8 mouse cellular contexts compared by ENCODE assay signal in the genomic region with DNA sequence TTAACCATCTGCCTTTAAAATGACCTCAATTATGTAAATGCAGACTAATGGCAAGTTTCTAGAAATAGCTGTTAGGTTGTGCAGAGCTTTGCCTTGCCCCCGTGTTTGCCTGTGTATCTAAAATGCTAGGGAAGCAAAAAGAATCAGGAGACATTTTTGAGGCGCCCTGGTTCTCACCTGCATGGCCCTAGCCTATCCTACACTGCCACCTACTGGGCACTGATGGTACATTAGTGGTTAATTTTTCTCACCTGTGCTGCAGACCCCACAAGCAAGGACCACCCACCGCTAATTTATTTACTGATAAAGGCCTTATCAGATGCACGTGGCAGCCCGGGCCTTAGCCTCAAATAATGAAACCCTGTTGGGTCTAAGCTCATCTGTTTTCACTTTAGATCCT. TPM values are rescaled to one million over a fixed set of nuclear protein-coding genes. Genes with fewer than 3 reads are reported as not detected.
A peak's percentile ranks its signal among the peaks of the same experiment; 100 is the strongest.
DNase-seq lines count a peak whose midpoint lies in the region; ATAC-seq lines count a peak whose summit lies in the region.

No protein-coding gene starts in this region.

- no peaks in the 10 kb centered on the region for H3K36me3 ChIP-seq in forebrain, embryonic 14.5 days (ENCODE audit: control insufficient read depth, insufficient read depth, low read length)
- H3K36me3 ChIP-seq in forebrain, embryonic 12.5 days (replicated peaks) = no peaks in the 10 kb centered on the region
- no peaks in the 10 kb centered on the region for H3K36me3 ChIP-seq in embryonic facial prominence, embryonic 11.5 days (replicated peaks; ENCODE audit: control insufficient read depth, insufficient read depth, low read depth, low read length)

- no peaks in the 10 kb centered on the region for H3K27me3 ChIP-seq in forebrain, embryonic 14.5 days (replicated peaks; ENCODE audit: control insufficient read depth, insufficient read depth, low read length)
- peaks cover 18% of the 10 kb centered on the region for H3K27me3 ChIP-seq in forebrain, embryonic 12.5 days
- H3K27me3 ChIP-seq in embryonic facial prominence, embryonic 11.5 days (ENCODE audit: control insufficient read depth, insufficient read depth, low read length) = no peaks in the 10 kb centered on the region

- ATAC-seq in forebrain, embryonic 14.5 days = no peak
- ATAC-seq in forebrain, embryonic 12.5 days (ENCODE audit: low FRiP score) = no peak
- no peak for ATAC-seq in embryonic facial prominence, embryonic 11.5 days (replicated peaks; ENCODE audit: insufficient number of reproducible peaks, low FRiP score, low TSS enrichment, low read depth)

- no peak overlapping the region for H3K9ac ChIP-seq in forebrain, embryonic 14.5 days (ENCODE audit: low read length)
- H3K9ac ChIP-seq in forebrain, embryonic 12.5 days = no peak overlapping the region
- H3K9ac ChIP-seq in embryonic facial prominence, embryonic 11.5 days (replicated peaks; ENCODE audit: low read length) = no peak overlapping the region

- no peak overlapping the region for H3K4me3 ChIP-seq in forebrain, embryonic 14.5 days (ENCODE audit: low read depth, low read length)
- no peak overlapping the region for H3K4me3 ChIP-seq in forebrain, embryonic 12.5 days (replicated peaks)
- H3K4me3 ChIP-seq in embryonic facial prominence, embryonic 11.5 days (ENCODE audit: low read depth, low read length) = no peak overlapping the region

- no peak overlapping the region for H3K4me2 ChIP-seq in forebrain, embryonic 14.5 days (ENCODE audit: low read length)
- H3K4me2 ChIP-seq in forebrain, embryonic 12.5 days = no peak overlapping the region
- no peak overlapping the region for H3K4me2 ChIP-seq in embryonic facial prominence, embryonic 11.5 days (ENCODE audit: low read depth, low read length)

- H3K9me3 ChIP-seq in forebrain, embryonic 14.5 days (replicated peaks; ENCODE audit: control insufficient read depth, low read length) = no peaks in the 10 kb centered on the region
- no peaks in the 10 kb centered on the region for H3K9me3 ChIP-seq in forebrain, embryonic 12.5 days
- no peaks in the 10 kb centered on the region for H3K9me3 ChIP-seq in embryonic facial prominence, embryonic 11.5 days (replicated peaks; ENCODE audit: control insufficient read depth, low read length)

- DNase-seq in forebrain, embryonic 14.5 days (ENCODE audit: low spot score) = peak; percentile 77
- peak; percentile 74 to 76 for DNase-seq in B cell, adult 2 months
- DNase-seq in adrenal gland, postnatal 25 days = peak; percentile 46
- peak; percentile 77 for DNase-seq in embryonic facial prominence, embryonic 11.5 days (ENCODE audit: low spot score)
- DNase-seq in kidney, postnatal 4 days = peak; percentile 60 to 67
- DNase-seq in lung, postnatal 25 days (ENCODE audit: low spot score) = peak; percentile 18
- DNase-seq in spleen, postnatal 36 days (ENCODE audit: low spot score in 2 of 2) = peak; percentile 14 to 24

- H3K27ac ChIP-seq in forebrain, embryonic 14.5 days (ENCODE audit: low read depth, low read length) = no peak overlapping the region
- H3K27ac ChIP-seq in forebrain, embryonic 12.5 days = no peak overlapping the region
- H3K27ac ChIP-seq in embryonic facial prominence, embryonic 11.5 days (replicated peaks; ENCODE audit: low read depth, low read length) = no peak overlapping the region

- no peaks in the 10 kb centered on the region for H3K4me1 ChIP-seq in forebrain, embryonic 14.5 days (ENCODE audit: control insufficient read depth, insufficient read depth, low read length)
- H3K4me1 ChIP-seq in forebrain, embryonic 12.5 days = peaks cover 5% of the 10 kb centered on the region; the same call in 1 of the 2 replicates
- no peaks in the 10 kb centered on the region for H3K4me1 ChIP-seq in embryonic facial prominence, embryonic 11.5 days (ENCODE audit: control insufficient read depth, insufficient read depth, low read length)

- WGBS in forebrain, embryonic 14.5 days = 4% methylated on average over 5 of the region's 5 CpGs
- WGBS in forebrain, embryonic 12.5 days = 4% methylated on average over 5 of the region's 5 CpGs
- WGBS in embryonic facial prominence, embryonic 11.5 days = 7% methylated on average over 5 of the region's 5 CpGs

RNA-seq across cellular contexts. Expression of gene Olfr1410, which starts 5.4 kb away (rescaled TPM):
- polyA plus RNA-seq in forebrain, embryonic 14.5 days (2014; fragmentation: Nextera tagmentation; extraction: Ambion mirVana) = not detected in 2 replicates
- not detected in 2 replicates for polyA plus RNA-seq in forebrain, embryonic 12.5 days (2016; fragmentation: Nextera tagmentation; extraction: Ambion mirVana)
- total RNA-seq in adrenal gland, postnatal 25 days (2021) = not detected in 2 replicates
- not detected in 2 replicates for polyA plus RNA-seq in embryonic facial prominence, embryonic 11.5 days (2014; fragmentation: Nextera tagmentation; extraction: Ambion mirVana)

RNA-seq across cellular contexts. Expression of gene Olfr12, which starts 6.6 kb away (rescaled TPM):
- polyA plus RNA-seq in forebrain, embryonic 14.5 days (2014; fragmentation: Nextera tagmentation; extraction: Ambion mirVana) = not detected in 2 replicates
- polyA plus RNA-seq in forebrain, embryonic 12.5 days (2016; fragmentation: Nextera tagmentation; extraction: Ambion mirVana) = not detected in 2 replicates
- total RNA-seq in adrenal gland, postnatal 25 days (2021) = not detected in 2 replicates
- 0.11 TPM in 1 of 2 replicates, not detected in the other for polyA plus RNA-seq in embryonic facial prominence, embryonic 11.5 days (2014; fragmentation: Nextera tagmentation; extraction: Ambion mirVana)

RNA-seq across cellular contexts. Expression of gene Olfr1411, which starts 16.8 kb away (rescaled TPM):
- not detected in 2 replicates for polyA plus RNA-seq in forebrain, embryonic 14.5 days (2014; fragmentation: Nextera tagmentation; extraction: Ambion mirVana)
- polyA plus RNA-seq in forebrain, embryonic 12.5 days (2016; fragmentation: Nextera tagmentation; extraction: Ambion mirVana) = not detected in 2 replicates
- not detected in 2 replicates for total RNA-seq in adrenal gland, postnatal 25 days (2021)
- polyA plus RNA-seq in embryonic facial prominence, embryonic 11.5 days (2014; fragmentation: Nextera tagmentation; extraction: Ambion mirVana) = not detected in 2 replicates

RNA-seq across cellular contexts. Expression of gene Olfr1412, which starts 25.4 kb away (rescaled TPM):
- not detected in 2 replicates for polyA plus RNA-seq in forebrain, embryonic 14.5 days (2014; fragmentation: Nextera tagmentation; extraction: Ambion mirVana)
- polyA plus RNA-seq in forebrain, embryonic 12.5 days (2016; fragmentation: Nextera tagmentation; extraction: Ambion mirVana) = not detected in 2 replicates
- not detected in 2 replicates for total RNA-seq in adrenal gland, postnatal 25 days (2021)
- polyA plus RNA-seq in embryonic facial prominence, embryonic 11.5 days (2014; fragmentation: Nextera tagmentation; extraction: Ambion mirVana) = not detected in 2 replicates

RNA-seq across cellular contexts. Expression of gene Cops9, which starts 30.8 kb away (rescaled TPM):
- polyA plus RNA-seq in forebrain, embryonic 14.5 days (2014; fragmentation: Nextera tagmentation; extraction: Ambion mirVana) = 509 and 677 TPM in 2 replicates
- polyA plus RNA-seq in forebrain, embryonic 12.5 days (2016; fragmentation: Nextera tagmentation; extraction: Ambion mirVana) = 383 and 390 TPM in 2 replicates
- 311 and 345 TPM in 2 replicates for total RNA-seq in adrenal gland, postnatal 25 days (2021)
- 307 and 343 TPM in 2 replicates for polyA plus RNA-seq in embryonic facial prominence, embryonic 11.5 days (2014; fragmentation: Nextera tagmentation; extraction: Ambion mirVana)

Comparison
In these comparisons a context has a peak if more than half of its experiments do, and no peak if none do; other contexts are left out.
1. DNase-seq: peak in every context shown above with its lines; median percentile 77 in forebrain, embryonic 14.5 days; 77 in embryonic facial prominence, embryonic 11.5 days; 75 in B cell, adult 2 months; 64 in kidney, postnatal 4 days; 46 in adrenal gland, postnatal 25 days; 19 in spleen, postnatal 36 days; 18 in lung, postnatal 25 days.